Mouse (Mus musculus) cerebellum, adult 2 months (tissue): ENCODE data around the gene Cep72.

Experiments used
- CTCF ChIP-seq: fragments of 200-500 bp; IDR thresholded peaks from 2 replicates; pipeline ENCODE4 v1.5.1; 2011; ENCODE audit warnings: low read depth, mild to moderate bottlenecking, control low read depth, low read length, moderate library complexity, borderline replicate concordance; ENCODE audit not compliant: insufficient read depth
- POLR2A ChIP-seq: fragments of 200-500 bp; IDR thresholded peaks from 2 replicates; pipeline ENCODE4 v1.6.1; 2011; ENCODE audit warnings: low read length, control low read depth, borderline replicate concordance; ENCODE audit not compliant: insufficient read depth

DNA sequence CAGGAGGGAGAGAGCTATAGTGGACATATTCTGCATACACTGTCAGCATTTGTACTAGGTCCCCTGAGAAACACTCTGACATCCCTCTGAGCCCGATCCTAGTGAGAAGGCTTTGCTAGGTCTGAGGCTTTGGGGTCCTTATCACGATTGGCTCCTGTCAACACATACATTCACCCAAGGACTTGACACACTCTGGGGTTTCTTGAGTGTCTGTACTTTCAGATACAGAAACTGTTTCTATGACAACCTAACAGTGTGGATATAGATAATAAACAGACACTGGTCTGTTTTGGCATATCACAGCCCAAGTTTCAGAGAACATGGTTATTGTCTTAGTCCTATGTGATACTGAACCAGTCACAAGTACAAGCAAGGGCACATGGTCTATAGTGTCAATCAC lies 71.3 kb downstream of the Cep72 start:
- TF ChIP-seq POLR2A (no peak), CTCF (no peak)
